Mouse (Mus musculus) cerebellum, adult (tissue): Measurements from ENCODE around the gene Rpl12.

ENCODE experiments used
- ATAC-seq: cut with Nextera tagmentation; 2 replicates; pipeline ENCODE4 v1.9.2; 2017; ENCODE audit warnings: mild to moderate bottlenecking, moderate library complexity, mixed read lengths; ENCODE audit not compliant: insufficient number of reproducible peaks, low FRiP score, low TSS enrichment

Rpl12 gene

GRCm38 (mm10) chr2:32961192-32961995, at the start of gene Rpl12, which contains the start of gene Lrsam1:
Rpl12 (plus strand) TSS chr2:32961559.
Lrsam1 (minus strand) TSS chr2:32961614.
- ATAC-seq = peak; percentile 91

DNA sequence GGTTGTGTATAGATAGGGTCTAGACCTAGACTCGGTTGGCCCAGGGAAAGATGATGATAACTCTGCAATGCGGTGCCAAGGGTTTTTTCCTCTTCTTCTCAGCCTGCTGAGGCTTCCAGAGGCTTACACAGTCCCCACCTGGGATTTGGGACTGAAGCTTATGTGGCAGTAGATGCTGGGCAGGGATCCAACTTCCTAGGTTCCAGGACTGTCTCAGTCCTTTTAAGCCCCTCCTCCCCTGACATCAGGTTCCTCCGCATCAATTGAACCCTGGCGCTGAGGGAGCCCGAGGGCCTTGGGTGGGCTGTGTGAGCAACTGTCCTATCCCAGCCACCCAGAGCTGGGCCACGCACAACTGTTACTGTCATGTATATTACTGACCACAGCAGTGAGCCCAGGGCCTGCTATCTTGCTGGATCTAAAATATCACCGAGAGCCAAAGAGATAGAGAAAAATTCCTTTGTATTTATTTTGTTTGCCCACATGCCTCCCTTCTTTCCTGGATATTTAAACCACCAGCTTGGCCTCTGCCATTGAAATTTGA, 49.6 kb upstream of the Rpl12 start:
- ATAC-seq = no peak

DNA sequence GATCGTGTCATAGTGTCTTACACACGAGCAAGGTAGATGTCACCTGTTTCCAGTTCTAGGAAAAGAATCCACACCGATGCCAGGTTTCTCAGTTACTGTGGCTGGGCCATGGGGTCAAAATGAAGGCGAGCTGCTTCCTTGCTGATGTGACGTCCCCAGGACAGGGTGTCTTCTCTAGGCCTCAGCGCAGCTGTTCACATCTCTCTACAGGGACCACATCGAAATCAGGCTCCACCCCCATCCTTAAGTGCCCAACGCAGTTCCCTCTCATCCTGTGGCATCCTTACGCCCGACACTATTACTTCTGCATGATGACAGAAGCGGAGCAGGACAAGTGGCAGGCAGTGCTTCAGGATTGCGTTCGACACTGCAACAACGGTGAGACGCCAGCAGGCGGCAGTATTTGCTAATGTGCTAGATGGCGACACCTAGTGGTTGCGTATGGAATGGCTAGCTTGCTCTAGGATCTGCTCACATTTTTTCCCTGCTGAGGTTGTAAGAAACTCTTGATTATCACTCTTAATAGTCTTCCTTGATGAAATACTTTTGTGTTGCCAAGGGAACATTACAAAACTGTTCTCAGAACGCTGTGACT, 49.1 kb upstream of the Rpl12 start:
- ATAC-seq = peak; percentile 46; the same call in 1 of the 2 replicates

DNA sequence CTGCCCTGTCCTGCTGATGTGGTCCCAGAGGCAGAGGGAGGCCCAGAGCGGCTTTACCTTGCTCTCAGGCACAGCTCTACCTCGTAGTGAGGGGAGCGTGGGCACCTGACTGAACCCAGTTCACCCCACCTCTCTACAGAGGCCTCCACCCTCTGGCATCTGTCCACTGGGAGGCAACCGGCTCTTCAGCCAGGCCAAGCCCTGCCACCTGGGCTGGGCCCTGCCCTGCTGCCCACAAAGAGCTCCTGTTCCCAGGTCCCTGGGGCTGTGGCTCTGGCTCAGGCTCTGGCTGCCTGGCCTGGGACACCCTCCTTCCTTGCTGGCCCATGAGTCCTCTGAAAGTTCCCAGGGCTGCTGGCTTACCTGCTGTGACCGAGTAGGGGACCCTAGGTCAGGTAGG, 47.0 kb upstream of the Rpl12 start:
- ATAC-seq = no peak

GRCm38 (mm10) chr2:32914896-32915295, 46.5 kb upstream of the Rpl12 start:
- no peak for ATAC-seq

- no peak for ATAC-seq
Observed at GRCm38 (mm10) chr2:32917526-32917925, 43.8 kb upstream of the Rpl12 start.

- ATAC-seq = no peak
Observed at GRCm38 (mm10) chr2:32918391-32918790, 43.0 kb upstream of the Rpl12 start.

- no peak for ATAC-seq
Observed at GRCm38 (mm10) chr2:32921235-32921634, 40.1 kb upstream of the Rpl12 start.

GRCm38 (mm10) chr2:32921801-32922380, 39.5 kb upstream of the Rpl12 start:
- ATAC-seq = no peak

- no peak for ATAC-seq
Observed at GRCm38 (mm10) chr2:32922564-32922963, 38.8 kb upstream of the Rpl12 start.

GRCm38 (mm10) chr2:32923551-32924250, 37.7 kb upstream of the Rpl12 start:
- ATAC-seq = no peak

- ATAC-seq = no peak
Observed at GRCm38 (mm10) chr2:32924306-32924844, 37.0 kb upstream of the Rpl12 start.

- ATAC-seq = no peak
Observed at GRCm38 (mm10) chr2:32926330-32927075, 34.9 kb upstream of the Rpl12 start.

- ATAC-seq = 0 out of 2 replicates have a peak, but pooled peaks have one; percentile 11
Observed at GRCm38 (mm10) chr2:32927624-32928234, 33.6 kb upstream of the Rpl12 start.

- ATAC-seq = peak; percentile 67
Observed at GRCm38 (mm10) chr2:32928235-32928946, 33.0 kb upstream of the Rpl12 start.

DNA sequence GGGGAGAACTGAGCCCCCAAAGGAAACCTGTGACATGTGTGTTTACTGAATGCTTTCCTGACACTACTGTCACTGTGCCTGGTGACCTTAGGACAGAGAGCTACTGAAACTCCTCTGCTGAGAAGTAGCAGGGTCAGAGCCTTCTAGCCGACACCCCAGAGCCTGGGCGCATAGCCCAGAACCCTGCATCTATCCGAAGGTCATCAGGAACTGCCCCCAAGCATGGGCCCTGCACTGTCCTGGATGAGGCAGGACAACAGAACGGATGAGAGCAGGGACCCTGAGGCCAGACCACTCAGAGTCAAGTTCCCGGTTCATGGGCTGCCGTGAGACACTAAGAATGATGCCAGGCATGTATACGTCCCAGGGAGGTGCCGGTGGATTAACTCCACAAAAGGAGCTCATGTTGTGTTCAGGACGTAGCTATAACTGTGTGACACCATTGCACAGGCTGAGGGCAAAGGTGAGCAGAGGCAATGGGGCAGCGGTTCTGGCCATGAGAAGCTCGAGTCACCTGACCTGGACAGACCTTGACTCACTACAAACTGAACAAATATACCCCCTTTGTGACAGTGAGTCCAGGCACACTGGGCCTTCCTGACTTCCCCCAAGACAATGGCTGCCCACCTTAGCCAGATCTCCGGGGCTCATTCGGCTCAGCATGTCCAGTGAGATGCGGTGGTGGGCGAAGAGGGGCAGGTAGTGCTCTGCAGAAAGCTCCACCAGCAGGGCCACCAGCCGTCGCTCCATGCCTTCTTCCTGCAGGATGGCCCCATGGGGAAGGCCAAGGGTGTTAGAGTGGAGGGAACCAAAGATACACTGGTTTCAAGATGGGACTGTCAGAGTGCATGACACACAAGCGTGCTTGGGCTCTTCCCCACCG, 32.2 kb upstream of the Rpl12 start:
- no peak for ATAC-seq

- no peak for ATAC-seq
Observed at GRCm38 (mm10) chr2:32931730-32932129, 29.6 kb upstream of the Rpl12 start.

- no peak for ATAC-seq
Observed at GRCm38 (mm10) chr2:32938741-32939140, 22.6 kb upstream of the Rpl12 start.
